Mouse (Mus musculus) forebrain, postnatal 0 days (tissue): ENCODE data around the gene Selenot. TPM values are rescaled to one million over a fixed set of nuclear protein-coding genes. Genes with fewer than 3 reads are reported as not detected.
A peak's percentile ranks its signal among the peaks of the same experiment; 100 is the strongest.

Experiments used
- ATAC-seq: fragments of 200-750 bp; cut with Nextera tagmentation; 2 replicates; pipeline ENCODE4 v1.8.0; 2017; ENCODE audit warnings: mild to moderate bottlenecking, moderate library complexity
- DNase-seq: peaks from one replicate; pipeline ENCODE4 v3.0.0-alpha.2; 2015
- H3K27ac ChIP-seq: fragments of 300-500 bp; sonication (generic); 2 replicates; pipeline ENCODE4 v1.5.1; 2014; ENCODE audit warnings: low read depth, mild to moderate bottlenecking, antibody characterized with exemption, low read length, moderate library complexity, mixed read lengths
- H3K27me3 ChIP-seq: fragments of 300-500 bp; sonication (generic); 2 replicates; pipeline ENCODE4 v1.6.1; 2014; ENCODE audit warnings: mild to moderate bottlenecking, low read length, mixed read lengths; ENCODE audit not compliant: insufficient read depth
- H3K36me3 ChIP-seq: fragments of 300-500 bp; sonication (generic); 2 replicates; pipeline ENCODE4 v1.6.1; 2014; ENCODE audit warnings: mild to moderate bottlenecking, moderate library complexity; ENCODE audit not compliant: insufficient read depth
- H3K4me1 ChIP-seq: fragments of 300-500 bp; sonication (generic); 2 replicates; pipeline ENCODE4 v1.6.1; 2014; ENCODE audit warnings: antibody characterized with exemption; ENCODE audit not compliant: insufficient read depth
- H3K4me2 ChIP-seq: fragments of 300-500 bp; sonication (generic); 2 replicates; pipeline ENCODE4 v1.6.1; 2014; ENCODE audit warnings: low read depth, mild to moderate bottlenecking, moderate library complexity
- H3K4me3 ChIP-seq: fragments of 300-500 bp; sonication (generic); 2 replicates; pipeline ENCODE4 v1.5.1; 2014; ENCODE audit warnings: low read depth, low read length, mixed read lengths
- H3K9ac ChIP-seq: fragments of 300-500 bp; sonication (generic); 2 replicates; pipeline ENCODE4 v1.6.1; 2014; ENCODE audit warnings: mild to moderate bottlenecking
- H3K9me3 ChIP-seq: fragments of 300-500 bp; sonication (generic); 2 replicates; pipeline ENCODE4 v1.6.1; 2016; ENCODE audit warnings: low read length
- CTCF ChIP-seq: sonication (generic); IDR thresholded peaks from 2 replicates; pipeline ENCODE4 v1.5.1; 2016; ENCODE audit warnings: antibody characterized with exemption, control low read depth, low read depth
- WGBS: fragments of 180-500 bp; shearing (Covaris S2); extraction: QIAGEN DNeasy Blood & Tissue Kit; methylation state at CpG from one replicate; pipeline ENCODE4 v1.1.7; 2014; 5-methylcytosine and 5-hydroxymethylcytosine counted together
- polyA plus RNA-seq: library from polyadenylated mRNA; unstranded; fragments of >200 nt; fragmentation: Nextera tagmentation; extraction: Ambion mirVana; gene quantifications from 2 replicates; pipeline ENCODE4 v1.2.1, GENCODE M21; 2015
- total RNA-seq: library from RNA; depleted of rRNA; stranded (reverse); fragments of >200 nt; gene quantifications from 2 replicates; pipeline ENCODE4 v1.2.3, GENCODE M21; 2014; rRNA removed

Selenot gene
- 174 and 190 TPM in 2 replicates for total RNA-seq
- 12.5 and 19.3 TPM in 2 replicates for polyA plus RNA-seq

GRCm38 (mm10) chr3:58576137-58577066 lies at the start of gene Selenot:
Gene Selenot, plus strand, starts transcription at chr3:58576636.
- Histone ChIP-seq H3K27ac (peak within 1 kb of the TSS; percentile 99), H3K4me2 (peak within 1 kb of the TSS; percentile 55), H3K9me3 (no peaks in the 10 kb centered on the region), H3K4me1 (peaks cover 3% of the 10 kb centered on the region; the same call in 1 of the 2 replicates), H3K9ac (peak within 1 kb of the TSS; percentile 96), H3K27me3 (no peaks in the 10 kb centered on the region), H3K4me3 (peak within 1 kb of the TSS; percentile 99), H3K36me3 (no peaks in the 10 kb centered on the region)
- peak; percentile 32 for TF ChIP-seq CTCF
- peak; percentile 99 for DNase-seq
- ATAC-seq, result peak; percentile 92
- WGBS, result 2% methylated on average over 59 of the region's 59 CpGs

GRCm38 (mm10) chr3:58536573-58536972 lies 39.9 kb upstream of the Selenot start:
- 96% methylated on average over 3 of the region's 3 CpGs for WGBS
- TF ChIP-seq CTCF, result no peak
- no peaks in the 10 kb centered on the region for H3K4me1 ChIP-seq
- H3K4me3 ChIP-seq, result no peak overlapping the region
- no peak overlapping the region for H3K4me2 ChIP-seq
- H3K36me3 ChIP-seq, result peaks cover 33% of the 10 kb centered on the region
- H3K27ac ChIP-seq, result no peak overlapping the region
- no peaks in the 10 kb centered on the region for H3K9me3 ChIP-seq
- DNase-seq, result no peak
- no peak for ATAC-seq
- H3K9ac ChIP-seq, result no peak overlapping the region
- H3K27me3 ChIP-seq, result no peaks in the 10 kb centered on the region

GRCm38 (mm10) chr3:58552001-58552811 lies 24.2 kb upstream of the Selenot start:
- Histone ChIP-seq H3K9ac (no peak overlapping the region), H3K27me3 (no peaks in the 10 kb centered on the region), H3K4me1 (no peaks in the 10 kb centered on the region), H3K4me2 (no peak overlapping the region), H3K27ac (no peak overlapping the region), H3K9me3 (no peaks in the 10 kb centered on the region), H3K4me3 (no peak overlapping the region), H3K36me3 (peaks cover 64% of the 10 kb centered on the region)
- 83% methylated on average over 1 of the region's 1 CpGs for whole genome bisulfite sequencing
- ATAC-seq (no peak), DNase-seq (no peak)
- no peak for TF ChIP-seq CTCF

- Histone ChIP-seq H3K4me1 (no peaks in the 10 kb centered on the region), H3K9ac (no peak overlapping the region), H3K36me3 (peaks cover 47% of the 10 kb centered on the region), H3K4me2 (no peak overlapping the region), H3K9me3 (no peaks in the 10 kb centered on the region), H3K4me3 (no peak overlapping the region), H3K27me3 (no peaks in the 10 kb centered on the region), H3K27ac (no peak overlapping the region)
- WGBS, result 85% methylated on average over 7 of the region's 7 CpGs
- ATAC-seq (no peak), DNase-seq (no peak)
- no peak for TF ChIP-seq CTCF
Measured at GRCm38 (mm10) chr3:58556649-58557048, 19.8 kb upstream of the Selenot start.

DNA sequence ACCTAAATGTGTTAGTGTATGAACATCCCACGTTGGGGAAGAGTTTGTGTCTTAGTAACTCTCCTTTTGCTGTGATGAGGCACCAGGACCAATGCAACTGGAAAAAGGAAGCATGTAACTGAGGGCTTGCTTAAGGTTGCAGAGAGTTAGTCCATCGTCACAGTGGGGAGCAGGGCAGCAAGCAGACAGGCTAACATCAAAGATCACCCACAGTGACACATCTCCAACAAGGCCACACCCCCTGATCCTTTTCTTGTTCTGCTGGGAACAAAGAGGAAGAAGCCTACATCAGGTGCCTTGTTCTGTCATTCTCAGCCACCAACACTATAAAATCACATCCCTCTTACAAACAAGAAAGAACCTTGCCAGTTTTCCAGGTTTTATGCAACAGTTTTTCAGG lies 16.5 kb upstream of the Selenot start:
- Histone ChIP-seq H3K9me3 (no peaks in the 10 kb centered on the region), H3K36me3 (peaks cover 25% of the 10 kb centered on the region), H3K4me2 (no peak overlapping the region), H3K9ac (no peak overlapping the region), H3K4me1 (no peaks in the 10 kb centered on the region), H3K27me3 (no peaks in the 10 kb centered on the region), H3K4me3 (no peak overlapping the region), H3K27ac (no peak overlapping the region)
- DNase-seq, result no peak
- no peak for ATAC-seq
- TF ChIP-seq CTCF, result no peak
- 39% methylated on average over 2 of the region's 2 CpGs for WGBS

GRCm38 (mm10) chr3:58561437-58561836 lies 15.0 kb upstream of the Selenot start:
- no peaks in the 10 kb centered on the region for H3K27me3 ChIP-seq
- no peak overlapping the region for H3K9ac ChIP-seq
- H3K27ac ChIP-seq, result no peak overlapping the region
- TF ChIP-seq CTCF, result no peak
- H3K4me2 ChIP-seq, result no peak overlapping the region
- ATAC-seq (no peak), DNase-seq (no peak)
- H3K4me1 ChIP-seq, result no peaks in the 10 kb centered on the region
- peaks cover 10% of the 10 kb centered on the region for H3K36me3 ChIP-seq
- H3K4me3 ChIP-seq, result no peak overlapping the region
- H3K9me3 ChIP-seq, result no peaks in the 10 kb centered on the region
- 27% methylated on average over 2 of the region's 2 CpGs for WGBS

- Histone ChIP-seq H3K4me3 (no peak overlapping the region), H3K27me3 (no peaks in the 10 kb centered on the region), H3K4me2 (no peak overlapping the region), H3K36me3 (no peaks in the 10 kb centered on the region), H3K27ac (no peak overlapping the region), H3K4me1 (no peaks in the 10 kb centered on the region), H3K9ac (no peak overlapping the region), H3K9me3 (no peaks in the 10 kb centered on the region)
- no peak for TF ChIP-seq CTCF
- WGBS, result 91% methylated on average over 3 of the region's 3 CpGs
- no peak for DNase-seq
- ATAC-seq, result no peak
Measured at GRCm38 (mm10) chr3:58570821-58571220, 5.6 kb upstream of the Selenot start.
